Mouse (Mus musculus): Measurements from ENCODE around the gene Evx1. TPM values are rescaled to one million over a fixed set of nuclear protein-coding genes. Genes with fewer than 3 reads are reported as not detected.

The Evx1 gene
- total and polyA plus RNA-seq, 2 experiments from 2014 or later = 2.1 to 6.2 TPM

- ATAC-seq = no peak
- WGBS = 2% methylated on average over 73 of the region's 81 CpGs
- Histone ChIP-seq H3K4me2 (ENCODE audit: low read depth, low read length) (peak overlapping the region; percentile 42), H3K9me3 (ENCODE audit: low read length) (no peaks in the 10 kb centered on the region), H3K4me1 (ENCODE audit: insufficient read depth, low read length) (no peaks in the 10 kb centered on the region; the same call in 1 of the 2 replicates), H3K36me3 (ENCODE audit: insufficient read depth, low read length) (no peaks in the 10 kb centered on the region), H3K27ac (no peak overlapping the region), H3K27me3 (ENCODE audit: insufficient read depth, low read length) (peaks cover 87% of the 10 kb centered on the region), H3K9ac (replicated peaks; ENCODE audit: low read length) (no peak overlapping the region), H3K4me3 (ENCODE audit: low read length) (peak overlapping the region; percentile 16; the same call in 1 of the 2 replicates)
- no peak for DNase-seq (ENCODE audit: low spot score)
- TF ChIP-seq CTCF (IDR thresholded peaks at IDR 0.05; ENCODE audit: low read depth) = no peak
Measured at GRCm38 (mm10) chr6:52316413-52317184, 3.3 kb downstream of the Evx1 start.

GRCm38 (mm10) chr6:52317461-52318180 is 4.3 kb downstream of the Evx1 start:
- DNase-seq (ENCODE audit: low spot score) (no peak), ATAC-seq (no peak)
- TF ChIP-seq CTCF (IDR thresholded peaks at IDR 0.05; ENCODE audit: low read depth) = no peak
- Histone ChIP-seq H3K9me3 (ENCODE audit: low read length) (no peaks in the 10 kb centered on the region), H3K9ac (replicated peaks; ENCODE audit: low read length) (no peak overlapping the region), H3K4me2 (ENCODE audit: low read depth, low read length) (no peak overlapping the region), H3K4me3 (ENCODE audit: low read length) (no peak overlapping the region), H3K27ac (no peak overlapping the region), H3K27me3 (ENCODE audit: insufficient read depth, low read length) (peaks cover 87% of the 10 kb centered on the region), H3K36me3 (ENCODE audit: insufficient read depth, low read length) (no peaks in the 10 kb centered on the region), H3K4me1 (ENCODE audit: insufficient read depth, low read length) (no peaks in the 10 kb centered on the region; the same call in 1 of the 2 replicates)
- WGBS = 7% methylated on average over 14 of the region's 14 CpGs

GRCm38 (mm10) chr6:52318271-52318670 is 5.0 kb downstream of the Evx1 start:
- Histone ChIP-seq H3K4me3 (ENCODE audit: low read length) (no peak overlapping the region), H3K27ac (no peak overlapping the region), H3K36me3 (ENCODE audit: insufficient read depth, low read length) (no peaks in the 10 kb centered on the region), H3K9me3 (ENCODE audit: low read length) (no peaks in the 10 kb centered on the region), H3K4me1 (ENCODE audit: insufficient read depth, low read length) (no peaks in the 10 kb centered on the region; the same call in 1 of the 2 replicates), H3K27me3 (ENCODE audit: insufficient read depth, low read length) (peaks cover 93% of the 10 kb centered on the region), H3K9ac (replicated peaks; ENCODE audit: low read length) (no peak overlapping the region), H3K4me2 (ENCODE audit: low read depth, low read length) (no peak overlapping the region)
- no peak for TF ChIP-seq CTCF (IDR thresholded peaks at IDR 0.05; ENCODE audit: low read depth)
- DNase-seq (ENCODE audit: low spot score) (no peak), ATAC-seq (no peak)
- 8% methylated on average over 1 of the region's 1 CpGs for WGBS

GRCm38 (mm10) chr6:52319956-52320690 is 6.8 kb downstream of the Evx1 start:
- TF ChIP-seq CTCF (IDR thresholded peaks at IDR 0.05; ENCODE audit: low read depth) = no peak
- H3K36me3 ChIP-seq (ENCODE audit: insufficient read depth, low read length) = no peaks in the 10 kb centered on the region

GRCm38 (mm10) chr6:52320966-52321825 is 7.9 kb downstream of the Evx1 start:
- Histone ChIP-seq H3K36me3 (ENCODE audit: insufficient read depth, low read length) (no peaks in the 10 kb centered on the region), H3K9ac (replicated peaks; ENCODE audit: low read length) (no peak overlapping the region), H3K4me2 (ENCODE audit: low read depth, low read length) (no peak overlapping the region), H3K4me1 (ENCODE audit: insufficient read depth, low read length) (no peaks in the 10 kb centered on the region; the same call in 1 of the 2 replicates), H3K4me3 (ENCODE audit: low read length) (no peak overlapping the region), H3K9me3 (ENCODE audit: low read length) (no peaks in the 10 kb centered on the region), H3K27me3 (ENCODE audit: insufficient read depth, low read length) (peaks cover 87% of the 10 kb centered on the region), H3K27ac (no peak overlapping the region)
- no peak for TF ChIP-seq CTCF (IDR thresholded peaks at IDR 0.05; ENCODE audit: low read depth)
- WGBS = 5% methylated on average over 12 of the region's 12 CpGs
- no peak for ATAC-seq
- DNase-seq (ENCODE audit: low spot score) = peak; percentile 16

More at GRCm38 (mm10) chr6:52319956-52320690, 6.8 kb downstream of the Evx1 start:
- Histone ChIP-seq H3K27ac (no peak overlapping the region), H3K9me3 (ENCODE audit: low read length) (no peaks in the 10 kb centered on the region), H3K9ac (replicated peaks; ENCODE audit: low read length) (no peak overlapping the region), H3K27me3 (ENCODE audit: insufficient read depth, low read length) (peaks cover 91% of the 10 kb centered on the region), H3K4me2 (ENCODE audit: low read depth, low read length) (no peak overlapping the region), H3K4me1 (ENCODE audit: insufficient read depth, low read length) (no peaks in the 10 kb centered on the region; the same call in 1 of the 2 replicates), H3K4me3 (ENCODE audit: low read length) (no peak overlapping the region)
- no peak for ATAC-seq
- WGBS = 3% methylated on average over 17 of the region's 17 CpGs
- no peak for DNase-seq (ENCODE audit: low spot score)
